Mouse (Mus musculus): ENCODE measurements around the gene Rtcb.

Gene Rtcb

DNA sequence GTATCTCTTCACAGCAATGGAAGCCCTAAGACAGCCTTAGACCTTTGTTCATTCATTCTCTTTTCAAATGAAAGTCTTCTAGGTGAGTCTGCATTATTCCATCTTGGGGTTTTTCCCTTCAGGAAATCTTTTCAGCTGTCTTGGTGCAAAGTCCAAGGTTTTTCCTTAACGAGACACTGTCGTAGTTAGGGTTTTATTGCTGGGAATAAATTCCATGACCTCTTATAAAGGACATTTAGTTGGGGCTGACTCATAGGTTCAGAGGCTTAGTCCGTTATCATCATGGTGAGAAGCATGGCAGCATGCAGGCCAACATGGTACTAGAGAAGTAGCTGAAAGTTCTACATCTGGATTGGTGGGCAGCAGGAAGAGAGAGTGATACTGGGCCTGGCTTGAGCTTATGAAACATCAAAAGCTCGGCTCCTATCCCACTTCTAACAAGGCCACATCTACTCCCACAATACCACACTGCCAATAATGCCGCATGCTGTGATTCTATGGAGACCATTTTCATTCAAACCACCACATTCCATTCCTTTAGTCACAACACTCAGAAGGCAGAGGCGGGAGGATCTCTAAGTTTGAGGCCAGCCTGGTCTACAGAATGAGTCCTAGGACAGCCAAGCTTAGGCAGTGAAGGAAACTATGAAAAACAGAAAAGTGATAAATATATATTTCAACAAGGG is 21.2 kb downstream of the Rtcb start:
- DNase-seq, result no peak

- DNase-seq, result no peak
These were observed 27.7 kb downstream of the Rtcb start for GRCm38 (mm10) chr10:85929962-85930361.

GRCm38 (mm10) chr10:85929208-85929591 is 28.4 kb downstream of the Rtcb start:
- no peak for DNase-seq

DNA sequence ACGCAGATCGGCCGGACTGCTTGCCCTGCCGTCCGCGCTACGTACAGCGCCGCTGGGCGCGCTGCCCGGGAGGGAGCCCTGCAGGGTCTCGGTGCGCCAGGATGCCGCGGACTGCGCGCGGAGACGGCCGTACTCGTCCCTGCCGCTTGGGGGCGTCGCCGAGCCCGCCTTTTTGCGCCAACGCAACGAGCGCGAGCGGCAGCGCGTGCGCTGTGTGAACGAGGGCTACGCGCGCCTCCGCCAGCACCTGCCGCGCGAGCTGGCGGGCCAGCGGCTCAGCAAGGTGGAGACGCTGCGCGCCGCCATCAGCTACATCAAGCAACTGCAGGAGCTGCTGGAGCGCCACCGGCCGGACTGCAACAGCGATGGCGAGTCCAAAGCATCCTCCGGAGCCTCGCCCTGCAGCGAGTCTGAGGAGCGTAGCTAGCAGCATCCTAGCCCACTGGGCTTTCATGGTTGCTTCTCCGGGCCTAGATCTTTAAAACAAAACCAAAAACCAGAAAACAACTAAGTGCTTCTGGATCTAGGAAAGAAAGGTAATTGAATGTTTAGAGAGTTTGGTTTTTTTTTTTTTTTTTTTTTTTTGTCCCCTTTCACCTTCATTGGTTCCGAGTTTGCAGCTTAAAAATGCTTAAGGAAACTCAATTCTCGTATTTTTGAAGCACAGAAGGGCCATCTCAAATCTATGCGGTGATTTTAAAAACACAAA is 29.0 kb downstream of the Rtcb start:
- peak; percentile 71 to 89 for DNase-seq

GRCm38 (mm10) chr10:85927676-85928445 is 29.8 kb downstream of the Rtcb start, which contains the start of gene Ascl4:
Ascl4 (plus strand) TSS chr10:85927681.
- peak; percentile 22 to 34 for DNase-seq

DNA sequence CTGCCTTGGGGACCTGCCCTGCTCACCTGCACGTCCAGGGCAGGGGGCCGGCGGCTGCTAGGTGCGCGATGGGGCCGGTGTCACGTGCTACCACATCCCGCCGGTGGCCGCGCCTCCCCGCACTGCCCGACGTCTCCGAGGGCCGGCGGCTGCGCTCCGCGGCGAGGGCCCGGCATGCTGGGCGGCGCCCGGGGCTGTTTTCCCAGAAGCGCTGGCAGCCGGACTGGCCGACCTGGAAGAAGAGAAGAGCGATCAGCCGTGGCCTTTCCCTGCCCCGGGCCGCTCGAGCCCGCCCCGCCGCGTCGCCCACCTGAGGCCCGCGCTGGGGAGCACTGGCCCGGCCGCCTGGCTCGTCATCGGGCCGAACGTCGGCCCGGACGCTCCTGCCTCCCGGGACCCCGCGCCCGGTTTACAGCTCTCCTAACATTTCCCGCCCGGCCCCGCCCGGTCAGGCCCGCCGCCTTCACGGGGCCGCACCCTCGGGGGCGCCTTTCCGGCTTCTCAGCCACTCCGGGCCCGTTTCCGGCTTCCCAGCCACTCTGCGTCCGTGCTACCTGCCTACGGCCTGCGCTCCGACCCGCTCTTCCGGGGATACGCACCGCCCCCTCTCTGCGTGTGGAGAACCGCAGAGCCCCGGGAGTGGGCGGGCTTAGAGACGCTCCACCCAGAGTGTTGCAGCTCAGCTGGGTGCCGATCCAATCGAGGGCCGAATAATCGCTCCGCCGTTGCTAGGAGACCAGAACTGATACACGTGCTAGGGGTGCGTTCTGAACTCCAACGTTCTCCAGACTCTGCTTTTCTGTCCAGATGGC is 40.9 kb downstream of the Rtcb start, which contains the start of gene Prdm4:
Gene Prdm4, minus strand, starts transcription at position 645 of the 812 bp plus-strand sequence.
- DNase-seq, result peak; percentile 98 to 100
